24 mouse cellular contexts compared by ENCODE assay signal in the genomic region with DNA sequence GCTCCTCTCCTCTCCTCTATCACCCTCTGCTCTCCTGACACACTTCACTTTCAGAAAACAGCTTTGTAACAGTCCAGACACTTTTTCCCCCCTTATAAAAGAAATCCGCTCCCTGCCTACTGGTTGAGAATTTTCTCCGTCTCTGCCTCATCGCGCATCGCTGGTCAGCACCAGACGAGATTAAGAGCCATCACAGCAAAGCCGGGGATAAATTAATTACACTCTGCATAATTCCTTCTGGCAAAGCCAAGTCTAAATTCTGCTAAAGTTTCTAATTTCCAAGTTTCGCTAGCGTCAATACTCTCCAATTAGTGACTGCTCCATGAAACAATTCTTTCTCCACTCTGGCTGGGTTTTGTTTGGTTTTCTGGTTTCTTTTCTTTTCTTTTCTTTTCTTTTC. TPM values are rescaled to one million over a fixed set of nuclear protein-coding genes. Genes with fewer than 3 reads are reported as not detected.
"Had no signal": no experiment of that assay in that cellular context is flagged by ENCODE, and none has a peak within 500 bp of the region (broad histone marks: within the 10 kb centered on the region; RNA-seq: fewer than 3 reads in every experiment).

No protein-coding gene starts in this region.

- H3K27me3 ChIP-seq: lung, embryonic 15.5 days had no signal

- H3K4me1 ChIP-seq: limb, embryonic 12.5 days; limb, embryonic 15.5 days; lung, embryonic 15.5 days; neural tube, embryonic 13.5 days had no signal

- H3K4me3 ChIP-seq: limb, embryonic 12.5 days; limb, embryonic 15.5 days; lung, embryonic 15.5 days; megakaryocyte, embryonic 14.5 days; midbrain, embryonic 12.5 days; myocyte; neural tube, embryonic 13.5 days had no signal

- H3K4me2 ChIP-seq: limb, embryonic 12.5 days; limb, embryonic 15.5 days; liver, embryonic 11.5 days; lung, embryonic 15.5 days; midbrain, embryonic 12.5 days; neural tube, embryonic 13.5 days had no signal

- ATAC-seq: liver, postnatal 0 days had no signal

- DNase-seq: kidney, adult 9 months; kidney, postnatal 14 days; kidney, postnatal 4 days; left cerebral cortex, postnatal 4 days; liver, postnatal 0 days; lung, postnatal 10 days; lung, postnatal 36 days; right cerebral cortex, adult 18-20 months; right cerebral cortex, postnatal 14 days; right cerebral cortex, postnatal 4 days; thymus, adult 2 months; thymus, postnatal 14 days; thymus, postnatal 4 days had no signal

- H3K9me3 ChIP-seq: limb, embryonic 15.5 days; lung, embryonic 15.5 days had no signal

- H3K27ac ChIP-seq: limb, embryonic 12.5 days; limb, embryonic 15.5 days; liver, embryonic 14.5 days; lung, embryonic 15.5 days; midbrain, embryonic 12.5 days; neural tube, embryonic 13.5 days; stomach, postnatal 0 days had no signal

- H3K36me3 ChIP-seq: limb, embryonic 12.5 days; limb, embryonic 15.5 days; lung, embryonic 15.5 days; midbrain, embryonic 12.5 days; neural tube, embryonic 13.5 days had no signal

- H3K9ac ChIP-seq: limb, embryonic 12.5 days; limb, embryonic 15.5 days; liver, embryonic 14.5 days; liver, postnatal 0 days; lung, embryonic 15.5 days; midbrain, embryonic 12.5 days; neural tube, embryonic 13.5 days had no signal

RNA-seq across cellular contexts. Expression of gene Spaca7, which starts 51.2 kb away (rescaled TPM):
- polyA plus RNA-seq: limb, embryonic 12.5 days; limb, embryonic 15.5 days; liver, embryonic 11.5 days; liver, embryonic 14.5 days; liver, postnatal 0 days; lung, embryonic 15.5 days; midbrain, embryonic 12.5 days; myocyte; neural tube, embryonic 13.5 days; stomach, embryonic 14.5 days; stomach, postnatal 0 days; thymus, adult 2 months had no signal
